Mouse (Mus musculus): Measurements from ENCODE around the gene Card19. TPM values are rescaled to one million over a fixed set of nuclear protein-coding genes. Genes with fewer than 3 reads are reported as not detected.

Card19 gene
- polyA plus RNA-seq (2012; rRNA removed): 83.0 and 97.4 TPM in 2 replicates

GRCm38 (mm10) chr13:49215504-49216219 is at the start of gene Card19:
TSS of gene Card19 (minus strand) at chr13:49216037.
- DNase-seq (ENCODE audit: low read depth, low spot score): peak; percentile 86
- 1% methylated on average over 78 of the region's 78 CpGs for WGBS

DNA sequence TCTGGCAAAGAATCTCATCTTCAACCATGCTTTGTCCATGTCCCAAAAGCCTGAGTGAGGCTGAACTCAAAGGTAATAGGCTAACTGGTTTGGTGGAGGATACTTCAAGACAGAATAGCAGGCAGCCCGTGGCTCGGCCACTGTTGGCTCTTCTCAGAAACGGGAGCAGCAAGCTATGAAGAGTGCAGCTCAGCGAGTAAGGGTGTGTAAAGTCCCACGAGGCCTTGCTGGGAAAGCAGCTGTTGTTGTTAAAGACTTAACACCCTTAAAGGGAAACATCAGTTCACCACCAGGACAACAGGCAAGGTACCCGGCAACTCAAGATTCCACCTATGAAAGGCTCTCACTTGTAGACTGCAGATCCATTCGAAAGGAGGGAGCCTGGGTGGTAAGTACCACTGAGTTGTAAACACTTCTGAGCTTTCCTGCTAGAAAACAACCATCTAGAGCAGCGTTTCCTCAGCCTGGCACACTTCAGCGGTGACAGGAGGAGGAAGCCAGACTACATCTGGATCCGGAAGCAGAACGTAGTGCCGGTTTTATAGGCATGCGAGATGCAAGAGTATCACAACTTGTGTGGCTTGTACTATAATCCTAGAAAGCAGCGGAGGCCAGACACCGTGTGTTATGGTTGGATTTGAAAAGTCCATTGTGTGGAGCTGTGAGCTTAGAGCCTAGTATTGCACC is 44.3 kb upstream of the Card19 start:
- no peak for DNase-seq (ENCODE audit: low read depth, low spot score)
- WGBS: 54% methylated on average over 15 of the region's 15 CpGs

DNA sequence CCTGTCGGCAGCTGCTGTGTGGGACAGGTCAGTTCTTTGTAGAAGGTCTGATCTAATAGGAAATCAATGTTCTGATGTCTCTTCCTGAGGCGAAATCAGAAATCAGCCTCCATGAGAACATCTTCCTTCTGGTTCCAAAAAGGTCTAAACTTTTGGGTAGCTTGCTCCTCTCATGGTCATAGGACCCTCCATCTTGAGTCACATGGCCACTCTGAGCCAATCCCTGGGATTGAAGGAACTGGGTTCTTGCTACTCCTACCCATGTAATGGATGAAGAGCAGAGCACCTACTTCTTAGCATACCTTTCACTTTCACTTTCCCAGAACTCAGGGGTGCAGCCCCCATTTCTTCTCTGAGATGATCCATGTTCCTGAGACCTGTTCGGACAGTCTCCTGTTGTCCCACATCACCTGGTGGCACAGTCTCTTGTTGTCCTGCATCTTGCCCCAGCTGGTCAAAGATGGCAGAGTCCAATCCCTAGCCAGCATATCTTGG is 42.0 kb upstream of the Card19 start:
- 68% methylated on average over 3 of the region's 3 CpGs for WGBS
- DNase-seq (ENCODE audit: low read depth, low spot score): no peak

- no peak for DNase-seq (ENCODE audit: low read depth, low spot score)
- WGBS: 83% methylated on average over 13 of the region's 13 CpGs
These were observed 36.9 kb upstream of the Card19 start for GRCm38 (mm10) chr13:49252746-49253145.

DNA sequence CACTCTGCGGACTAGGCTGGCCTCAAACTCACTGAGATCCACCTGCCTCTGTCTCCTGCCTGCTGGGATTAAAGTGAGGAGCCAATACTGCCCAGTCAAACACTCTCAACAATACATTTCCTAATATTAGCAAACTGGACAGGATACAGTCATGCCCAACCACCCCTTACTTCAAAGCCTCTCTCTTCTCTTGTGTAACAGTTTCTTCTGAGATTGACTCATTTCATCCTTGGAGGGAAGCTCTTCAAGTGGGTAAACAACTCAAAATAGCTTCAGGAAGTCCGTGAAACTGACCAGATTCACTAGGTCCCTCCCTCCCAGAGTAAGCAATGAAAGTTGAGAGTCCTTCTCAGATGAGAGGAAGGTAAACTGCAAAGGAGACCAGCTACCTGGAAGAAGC is 36.3 kb upstream of the Card19 start:
- DNase-seq (ENCODE audit: low read depth, low spot score): no peak
- whole genome bisulfite sequencing: 51% methylated on average over 2 of the region's 2 CpGs

- WGBS: 73% methylated on average over 4 of the region's 4 CpGs
These were observed 35.1 kb upstream of the Card19 start for GRCm38 (mm10) chr13:49250716-49251517.

DNA sequence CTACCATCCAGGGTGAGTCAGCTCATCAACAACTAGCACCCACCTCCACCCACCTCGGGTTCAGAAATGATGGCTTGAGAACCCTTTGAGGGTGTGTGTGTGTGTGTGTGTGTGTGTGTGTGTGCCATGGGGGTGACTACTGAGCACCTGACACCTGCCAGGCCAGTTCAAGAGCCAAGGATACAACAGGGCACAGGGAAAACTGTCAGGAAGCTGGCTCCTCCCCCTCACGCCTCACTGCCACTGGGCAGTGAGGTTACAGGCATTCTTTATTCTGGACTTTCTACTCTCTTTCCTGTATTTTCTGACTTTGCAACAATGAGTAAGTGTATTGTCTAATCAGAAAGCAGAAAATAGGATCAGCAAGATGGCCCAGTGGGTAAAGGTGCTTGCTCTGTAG is 33.8 kb upstream of the Card19 start:
- 46% methylated on average over 2 of the region's 2 CpGs for WGBS
- no peak for DNase-seq (ENCODE audit: low read depth, low spot score)

More at GRCm38 (mm10) chr13:49250716-49251517, 35.1 kb upstream of the Card19 start:
- DNase-seq (ENCODE audit: low read depth, low spot score): no peak

DNA sequence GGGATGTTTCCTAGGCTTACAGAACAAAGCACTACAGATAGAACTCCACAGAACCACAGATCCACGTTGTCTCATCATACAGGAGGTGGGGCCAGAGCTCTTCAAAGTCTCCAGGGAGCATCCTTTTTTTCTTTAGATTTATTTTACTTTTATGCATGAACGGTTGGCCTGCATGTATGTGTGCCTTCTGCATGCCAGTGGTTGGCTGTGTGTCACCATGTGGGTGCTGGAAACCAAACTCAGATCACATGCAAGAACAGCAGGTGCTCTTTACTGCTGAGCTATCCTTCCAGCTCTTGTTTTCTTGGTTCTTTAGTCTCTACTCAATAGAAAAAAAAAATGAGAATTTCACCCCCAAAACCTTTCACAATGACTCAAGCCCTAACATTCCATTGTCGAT is 33.1 kb upstream of the Card19 start:
- DNase-seq (ENCODE audit: low read depth, low spot score): no peak
- 46% methylated on average over 3 of the region's 3 CpGs for WGBS

DNA sequence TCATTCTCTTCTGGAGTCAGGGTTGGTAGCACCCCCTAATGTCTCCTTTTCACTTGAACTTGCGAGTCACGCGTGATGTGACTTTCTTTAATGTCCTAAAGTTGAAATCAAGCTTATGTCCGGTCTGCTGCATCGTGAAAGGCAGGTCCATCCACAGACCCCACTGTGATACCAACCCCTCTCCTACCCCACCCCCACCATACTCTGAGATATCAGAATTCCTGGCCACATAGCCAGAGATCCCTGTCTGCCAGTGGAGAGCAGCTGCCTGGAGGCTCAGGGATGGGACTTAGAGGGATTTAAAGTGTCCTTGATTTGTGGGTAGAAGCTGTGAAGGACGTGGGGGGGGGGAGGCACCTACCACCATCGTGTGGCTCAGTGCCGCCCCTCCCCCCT is 32.6 kb upstream of the Card19 start, which contains the start of gene Susd3:
TSS of gene Susd3 (minus strand) at position 240 of the 396 bp plus-strand sequence.
- no peak for DNase-seq (ENCODE audit: low read depth, low spot score)
- 32% methylated on average over 7 of the region's 8 CpGs for WGBS

DNA sequence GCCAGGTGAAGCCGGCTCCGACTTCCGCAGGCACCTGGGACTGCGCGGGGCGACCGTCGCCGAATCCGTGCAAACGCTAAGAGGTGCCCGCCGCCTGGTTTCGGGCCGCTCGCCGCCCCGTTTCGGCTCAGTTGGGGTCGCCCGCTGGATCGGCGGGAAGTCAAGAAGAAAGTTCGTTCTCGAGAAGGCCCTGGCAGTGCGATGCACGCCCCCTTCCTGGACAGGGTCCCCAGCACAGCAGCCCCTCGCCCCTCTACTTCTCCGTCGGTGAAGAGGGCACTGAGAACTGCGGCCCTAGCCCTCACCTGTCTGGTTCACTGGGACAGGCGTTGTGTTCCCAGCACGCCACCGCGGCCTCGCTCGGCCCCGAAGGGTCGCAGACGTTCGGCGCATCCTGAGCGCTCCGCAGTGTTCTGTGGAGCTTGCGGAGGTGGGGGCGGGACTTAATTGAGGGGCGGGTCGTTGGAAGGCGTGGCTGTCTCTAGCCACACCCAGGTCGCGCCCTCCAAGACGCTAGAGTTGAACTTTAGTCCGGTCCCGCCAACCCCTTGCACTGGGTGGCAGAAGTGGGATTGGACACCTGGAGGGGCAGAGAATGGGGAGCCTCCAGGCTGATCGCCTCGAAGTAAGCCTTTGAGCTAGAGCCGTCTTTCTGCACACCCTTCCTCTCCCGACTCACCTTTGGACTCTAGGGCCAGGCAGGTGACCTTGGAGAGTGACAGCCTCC is 32.1 kb upstream of the Card19 start:
- 3% methylated on average over 58 of the region's 58 CpGs for WGBS
- DNase-seq (ENCODE audit: low read depth, low spot score): no peak

DNA sequence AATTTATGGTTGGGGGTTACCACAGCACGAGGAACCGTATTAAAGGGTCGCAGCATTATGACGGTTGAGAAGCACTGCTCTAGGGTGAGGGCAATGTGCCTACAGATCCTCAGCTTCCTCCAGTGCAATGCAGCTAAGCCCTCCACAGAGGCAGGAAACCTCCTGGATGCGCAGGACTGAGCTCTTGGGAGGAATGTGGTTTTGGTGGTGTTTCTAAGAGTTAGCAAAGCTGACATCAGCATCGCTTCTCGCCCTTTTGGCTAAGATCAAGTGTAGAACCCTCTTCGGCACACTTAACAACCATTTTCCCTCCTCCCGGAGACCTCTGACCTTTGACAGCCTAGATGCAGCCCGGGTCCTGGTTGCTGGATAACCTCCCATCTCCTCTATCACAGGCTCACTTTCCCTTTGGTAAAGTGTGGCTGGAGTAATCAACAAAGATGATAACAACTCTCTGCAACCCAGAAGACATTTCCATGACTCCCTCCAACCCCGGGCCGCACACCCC is 31.4 kb upstream of the Card19 start:
- 49% methylated on average over 12 of the region's 12 CpGs for WGBS
- DNase-seq (ENCODE audit: low read depth, low spot score): no peak

- DNase-seq (ENCODE audit: low read depth, low spot score): no peak
- 94% methylated on average over 2 of the region's 2 CpGs for WGBS
These were observed 30.8 kb upstream of the Card19 start for GRCm38 (mm10) chr13:49246626-49247025.

- no peak for DNase-seq (ENCODE audit: low read depth, low spot score)
- 65% methylated on average over 3 of the region's 3 CpGs for WGBS
These were observed 30.2 kb upstream of the Card19 start for GRCm38 (mm10) chr13:49246011-49246410.

GRCm38 (mm10) chr13:49245251-49245650 is 29.4 kb upstream of the Card19 start:
- WGBS: 67% methylated on average over 4 of the region's 4 CpGs
- DNase-seq (ENCODE audit: low read depth, low spot score): no peak

GRCm38 (mm10) chr13:49243492-49243891 is 27.7 kb upstream of the Card19 start:
- no peak for DNase-seq (ENCODE audit: low read depth, low spot score)
- WGBS: 92% methylated on average over 2 of the region's 2 CpGs

DNA sequence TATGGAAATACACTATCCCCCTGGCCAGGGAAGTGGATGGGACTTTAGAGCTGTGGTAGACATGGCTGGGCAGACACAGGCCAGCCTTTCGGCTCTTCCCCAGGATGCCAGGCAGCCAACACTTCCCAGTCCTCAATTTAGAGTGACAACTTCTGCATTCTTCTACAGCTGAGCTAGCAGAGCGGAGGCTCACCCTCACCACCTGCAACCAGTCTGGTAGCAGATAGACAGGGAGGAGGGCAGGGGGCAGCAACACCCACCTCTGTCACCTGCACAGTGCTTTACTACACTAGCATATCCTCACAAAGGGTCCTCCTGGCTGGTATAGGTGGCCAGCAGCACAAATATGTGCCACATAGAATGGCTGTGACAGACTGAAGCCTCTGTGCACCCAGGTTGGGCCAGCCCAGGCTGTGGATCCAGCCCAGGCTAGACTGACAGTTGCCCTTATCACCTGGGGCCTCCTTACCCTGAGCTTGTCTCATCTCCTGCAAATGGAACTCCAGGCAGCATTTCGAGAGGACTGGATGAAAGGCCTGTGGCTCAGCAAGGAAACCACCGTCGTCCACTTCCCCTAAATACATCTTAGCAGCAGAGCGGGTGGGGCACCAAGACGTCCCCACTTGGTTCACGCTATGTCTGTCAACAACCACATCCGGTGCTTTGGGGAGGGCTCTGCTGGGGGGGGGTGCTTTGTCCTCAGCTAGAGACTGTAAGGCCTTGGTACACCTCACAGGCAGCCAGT is 26.7 kb upstream of the Card19 start:
- 61% methylated on average over 9 of the region's 9 CpGs for WGBS
- no peak for DNase-seq (ENCODE audit: low read depth, low spot score)

DNA sequence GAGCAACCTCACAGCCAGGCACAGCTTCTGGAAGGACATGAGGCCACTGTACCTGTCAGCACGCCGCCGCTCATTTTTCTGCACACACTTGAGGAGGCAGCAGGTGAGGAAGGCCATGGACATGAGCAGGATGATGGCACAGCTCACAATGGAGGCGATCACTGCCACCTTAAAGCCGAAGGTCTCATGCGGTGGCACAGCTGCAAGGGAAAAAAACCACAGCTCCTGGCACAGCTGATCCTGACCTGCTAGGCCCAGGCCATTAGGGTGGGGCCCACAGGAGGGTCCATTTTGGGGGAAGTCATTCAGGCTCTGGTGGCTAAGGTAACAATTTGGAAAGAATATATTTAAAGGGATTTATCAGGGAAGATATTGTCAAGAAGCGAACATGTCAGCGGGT is 22.9 kb upstream of the Card19 start:
- WGBS: 95% methylated on average over 8 of the region's 8 CpGs
- no peak for DNase-seq (ENCODE audit: low read depth, low spot score)

DNA sequence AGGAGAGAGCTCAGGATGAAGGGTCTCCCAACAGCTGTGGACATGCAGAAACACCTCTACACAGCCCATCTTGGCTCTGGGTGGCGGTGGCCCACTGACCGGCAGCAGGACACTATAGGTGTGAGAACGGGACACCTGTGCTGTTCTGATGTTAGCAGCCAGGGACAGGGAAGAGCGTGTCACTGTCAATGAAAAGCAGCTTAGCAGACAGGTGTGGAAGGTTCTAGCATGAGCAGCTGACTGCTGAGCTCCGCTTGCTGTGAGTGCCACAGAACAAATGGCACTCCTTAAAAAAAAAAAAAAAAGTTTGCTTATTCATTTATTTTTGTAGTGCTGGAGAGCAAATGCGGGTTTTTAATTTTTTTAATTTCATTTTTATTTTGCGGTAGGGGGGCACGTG is 21.8 kb upstream of the Card19 start:
- no peak for DNase-seq (ENCODE audit: low read depth, low spot score)

DNA sequence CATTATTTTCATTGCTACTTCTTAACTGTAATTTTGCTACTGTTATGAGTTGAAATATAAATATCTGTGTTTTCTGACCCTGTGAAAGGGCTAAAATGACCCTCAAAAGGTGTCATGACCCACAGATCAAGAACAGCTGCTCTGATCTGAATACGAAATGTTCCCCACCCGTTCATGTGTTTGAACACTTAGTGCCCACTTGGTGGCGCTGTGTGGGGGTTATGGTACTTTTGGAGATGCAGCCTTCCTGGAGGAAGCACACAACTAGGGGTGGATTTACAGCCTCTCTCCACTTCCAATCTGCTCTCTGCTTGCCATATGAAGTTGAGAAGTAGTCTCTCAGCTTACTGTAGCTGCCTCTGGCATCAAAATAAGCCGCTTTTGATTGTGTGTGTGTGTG is 18.9 kb upstream of the Card19 start:
- WGBS: 97% methylated on average over 4 of the region's 4 CpGs
- no peak for DNase-seq (ENCODE audit: low read depth, low spot score)

More for the DNA sequence above, 21.8 kb upstream of the Card19 start:
- 88% methylated on average over 8 of the region's 8 CpGs for WGBS

All from large intestine, adult 2 months (tissue).